Mouse (Mus musculus) small intestine, adult 2 months (tissue): Measurements from ENCODE around the gene Col27a1.

Experiments used
- CTCF ChIP-seq: fragments of 200-500 bp; IDR thresholded peaks from 2 replicates; pipeline ENCODE4 v1.5.1; 2012; ENCODE audit warnings: low read depth, mild to moderate bottlenecking, control low read depth, inconsistent platforms, low read length, moderate library complexity, mixed read lengths; ENCODE audit not compliant: insufficient replicate concordance, insufficient read length; ENCODE audit errors: extremely low read depth
- POLR2A ChIP-seq: fragments of 200-500 bp; IDR thresholded peaks from 2 replicates; pipeline ENCODE4 v1.6.1; 2012; ENCODE audit warnings: low read depth, mild to moderate bottlenecking, control low read depth, inconsistent platforms, low read length, moderate library complexity

DNA sequence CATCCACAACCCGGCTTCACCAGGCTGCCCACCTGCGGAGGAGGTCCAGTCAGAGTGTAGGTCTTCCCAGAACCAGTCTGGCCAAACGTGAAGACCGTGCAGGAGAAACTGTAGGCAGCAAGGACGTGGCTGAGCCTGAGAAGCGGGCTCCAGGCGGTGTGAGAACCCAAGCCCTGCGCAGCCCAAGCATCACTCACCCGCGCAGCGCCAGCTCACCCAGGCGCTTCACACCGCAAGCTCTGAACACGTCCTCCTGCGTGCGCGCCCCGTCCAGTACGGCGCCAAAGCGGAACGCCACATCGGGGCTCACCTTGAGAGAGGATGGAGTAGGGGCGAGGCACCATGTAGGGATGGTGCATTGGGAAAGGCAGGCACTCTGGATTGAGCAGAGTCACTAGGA lies 42.7 kb upstream of the Col27a1 start:
- TF ChIP-seq POLR2A (no peak), CTCF (no peak)
